Mouse (Mus musculus) testis, adult 2 months (tissue): ENCODE measurements around the gene Parp14. TPM values are rescaled to one million over a fixed set of nuclear protein-coding genes. Genes with fewer than 3 reads are reported as not detected.

ENCODE experiments used
- H3K27ac ChIP-seq: fragments of 200-500 bp; 2 replicates; pipeline ENCODE4 v1.5.1; 2012; ENCODE audit warnings: low read depth, low read length; ENCODE audit not compliant: control insufficient read depth, insufficient read depth
- H3K27me3 ChIP-seq: fragments of 200-500 bp; 2 replicates; pipeline ENCODE4 v1.6.1; 2012; ENCODE audit warnings: mild to moderate bottlenecking, low read length, moderate library complexity; ENCODE audit not compliant: control insufficient read depth, insufficient read depth
- H3K36me3 ChIP-seq: fragments of 200-500 bp; 2 replicates; pipeline ENCODE4 v1.6.1; 2012; ENCODE audit warnings: mild to moderate bottlenecking, low read length; ENCODE audit not compliant: control insufficient read depth, insufficient read depth
- H3K4me1 ChIP-seq: fragments of 200-500 bp; 2 replicates; pipeline ENCODE4 v1.6.1; 2012; ENCODE audit warnings: low read length; ENCODE audit not compliant: control insufficient read depth, insufficient read depth
- H3K4me3 ChIP-seq: fragments of 200-500 bp; 2 replicates; pipeline ENCODE4 v1.5.1; 2012; ENCODE audit warnings: low read depth, mild to moderate bottlenecking, low read length, moderate library complexity, mixed read lengths; ENCODE audit not compliant: control insufficient read depth
- CTCF ChIP-seq: fragments of 200-500 bp; IDR thresholded peaks from 2 replicates; pipeline ENCODE4 v1.5.1; 2012; ENCODE audit warnings: low read depth, mild to moderate bottlenecking, inconsistent platforms, low read length, moderate library complexity; ENCODE audit not compliant: control insufficient read depth, insufficient read depth, insufficient replicate concordance
- POLR2A ChIP-seq: fragments of 200-500 bp; IDR thresholded peaks from 2 replicates; pipeline ENCODE4 v1.6.1; 2012; ENCODE audit warnings: low read depth, mild to moderate bottlenecking, inconsistent platforms, low read length, moderate library complexity; ENCODE audit not compliant: control insufficient read depth
- polyA plus RNA-seq: library from polyadenylated mRNA; depleted of rRNA; stranded (reverse); fragments of >200 nt; gene quantifications from 2 replicates; pipeline ENCODE4 v1.2.3, GENCODE M21; 2012

The Parp14 gene
- polyA plus RNA-seq, 1 experiment: 0.27 TPM

- TF ChIP-seq POLR2A (no peak), CTCF (no peak)
- Histone ChIP-seq H3K27ac (no peak overlapping the region), H3K4me3 (no peak overlapping the region), H3K4me1 (peaks cover 20% of the 10 kb centered on the region), H3K36me3 (no peaks in the 10 kb centered on the region), H3K27me3 (peaks cover 6% of the 10 kb centered on the region)
Measured at GRCm38 (mm10) chr16:35869126-35869525, 2.2 kb downstream of the Parp14 start.

GRCm38 (mm10) chr16:35867726-35868125, 3.6 kb downstream of the Parp14 start:
- no peak overlapping the region for H3K27ac ChIP-seq
- peaks cover 6% of the 10 kb centered on the region for H3K27me3 ChIP-seq
- no peak overlapping the region for H3K4me3 ChIP-seq
- TF ChIP-seq POLR2A (no peak), CTCF (no peak)
- H3K4me1 ChIP-seq: peaks cover 20% of the 10 kb centered on the region
- no peaks in the 10 kb centered on the region for H3K36me3 ChIP-seq

DNA sequence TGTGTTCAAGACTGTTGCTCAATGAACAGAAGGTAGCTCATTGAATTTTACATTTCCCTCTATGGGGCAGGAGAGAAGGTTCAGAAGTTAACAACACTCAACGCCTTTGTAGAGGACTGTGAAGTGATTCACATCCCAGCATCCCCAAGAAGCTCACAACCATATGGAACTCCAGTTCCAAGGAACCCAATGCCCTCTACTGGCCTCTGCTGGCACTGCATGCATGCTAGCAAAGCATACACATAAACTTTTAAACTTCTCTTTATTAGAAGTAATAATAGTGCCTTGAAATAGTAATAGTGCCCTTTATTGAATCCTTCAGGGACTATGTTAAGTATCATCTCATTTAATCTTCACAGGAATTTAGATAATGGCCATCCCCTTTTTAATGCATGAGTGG, 9.3 kb downstream of the Parp14 start:
- no peaks in the 10 kb centered on the region for H3K4me1 ChIP-seq
- H3K27ac ChIP-seq: no peak overlapping the region
- H3K27me3 ChIP-seq: no peaks in the 10 kb centered on the region
- TF ChIP-seq CTCF: peak; percentile 44; the same call in 1 of the 2 replicates
- TF ChIP-seq POLR2A: no peak
- no peaks in the 10 kb centered on the region for H3K36me3 ChIP-seq
- no peak overlapping the region for H3K4me3 ChIP-seq

DNA sequence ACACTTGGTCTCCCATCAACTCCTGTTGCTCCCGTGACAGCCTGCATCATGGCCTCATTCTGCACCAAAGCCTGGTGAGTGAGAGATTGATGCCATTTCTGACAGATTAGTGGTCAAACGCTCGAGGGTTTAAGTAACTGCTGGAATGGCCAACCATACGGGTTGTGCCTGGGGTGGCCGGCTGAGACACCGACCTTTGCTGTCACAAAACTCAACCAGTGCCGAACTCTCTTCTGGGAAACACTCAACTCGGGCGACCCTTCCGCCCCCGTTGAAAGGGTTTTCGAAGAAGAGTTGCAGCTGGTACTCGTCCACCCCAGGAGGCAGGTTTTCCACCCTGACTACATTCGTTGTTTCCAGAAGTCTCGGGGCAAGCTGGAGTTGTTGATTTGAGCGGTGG, 11.1 kb downstream of the Parp14 start:
- no peak overlapping the region for H3K27ac ChIP-seq
- TF ChIP-seq POLR2A: no peak
- no peak for TF ChIP-seq CTCF

GRCm38 (mm10) chr16:35856766-35857165, 14.6 kb downstream of the Parp14 start:
- Histone ChIP-seq H3K4me3 (no peak overlapping the region), H3K27me3 (no peaks in the 10 kb centered on the region), H3K27ac (no peak overlapping the region), H3K4me1 (no peaks in the 10 kb centered on the region), H3K36me3 (no peaks in the 10 kb centered on the region)
- TF ChIP-seq CTCF: no peak
- no peak for TF ChIP-seq POLR2A

More for the DNA sequence above, 11.1 kb downstream of the Parp14 start:
- no peaks in the 10 kb centered on the region for H3K4me1 ChIP-seq
- H3K36me3 ChIP-seq: no peaks in the 10 kb centered on the region
- no peak overlapping the region for H3K4me3 ChIP-seq
- H3K27me3 ChIP-seq: no peaks in the 10 kb centered on the region

DNA sequence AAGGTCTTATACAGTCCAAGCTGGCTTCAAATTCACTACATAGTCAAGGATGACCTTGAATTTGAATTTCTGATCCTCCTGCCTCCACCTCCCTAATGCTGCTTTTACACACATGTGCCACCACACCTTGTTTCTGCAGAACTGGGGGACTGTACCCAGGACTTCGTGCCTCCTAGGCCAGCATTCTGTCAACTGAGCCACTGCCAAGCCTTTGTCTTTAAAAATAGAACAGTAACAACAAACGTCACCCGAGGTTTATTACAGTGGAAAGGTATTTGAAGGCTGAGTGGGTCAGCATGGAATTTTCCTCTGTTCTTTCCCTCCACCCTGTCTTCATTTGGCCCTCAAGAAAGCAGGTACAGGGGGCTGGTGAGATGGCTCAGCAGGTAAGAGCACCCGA, 15.5 kb downstream of the Parp14 start:
- Histone ChIP-seq H3K4me3 (no peak overlapping the region), H3K4me1 (no peaks in the 10 kb centered on the region), H3K27me3 (no peaks in the 10 kb centered on the region), H3K27ac (no peak overlapping the region), H3K36me3 (no peaks in the 10 kb centered on the region)
- TF ChIP-seq CTCF: no peak
- TF ChIP-seq POLR2A: no peak

DNA sequence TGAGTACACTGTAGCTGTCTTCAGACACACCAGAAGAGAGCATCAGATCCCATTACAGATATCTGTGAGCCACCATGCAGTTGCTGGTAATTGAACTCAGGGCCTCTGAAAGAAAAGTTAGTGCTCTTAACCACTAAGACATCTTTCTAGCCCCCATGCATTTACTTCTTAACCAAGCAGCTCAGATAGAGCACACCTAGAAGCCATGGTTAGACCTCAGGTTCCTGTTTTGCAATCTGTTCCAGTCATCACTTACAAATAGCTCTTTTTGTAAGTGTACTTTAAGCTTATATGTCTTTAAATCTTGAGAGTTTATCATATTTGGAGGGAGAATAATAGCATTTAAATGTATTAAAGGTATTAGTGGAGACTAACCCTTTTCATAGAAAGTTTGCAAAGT, 24.2 kb downstream of the Parp14 start:
- H3K27ac ChIP-seq: no peak overlapping the region
- TF ChIP-seq POLR2A (no peak), CTCF (no peak)
- no peaks in the 10 kb centered on the region for H3K27me3 ChIP-seq
- no peaks in the 10 kb centered on the region for H3K4me1 ChIP-seq
- H3K4me3 ChIP-seq: no peak overlapping the region
- no peaks in the 10 kb centered on the region for H3K36me3 ChIP-seq

- Histone ChIP-seq H3K4me1 (no peaks in the 10 kb centered on the region), H3K27ac (no peak overlapping the region), H3K36me3 (no peaks in the 10 kb centered on the region), H3K4me3 (no peak overlapping the region), H3K27me3 (no peaks in the 10 kb centered on the region)
- no peak for TF ChIP-seq CTCF
- no peak for TF ChIP-seq POLR2A
Measured at GRCm38 (mm10) chr16:35839680-35840079, 31.7 kb downstream of the Parp14 start.
